Mouse (Mus musculus) G1E (cell line): ENCODE measurements at regions not wholly inside any gene's neighbourhood (a gene's known extent, or its start where the extent isn't known, plus 50 kb on each side); places are given as distances from the start of the nearest gene placed in this dataset.

ENCODE experiments used
- CTCF ChIP-seq: IDR thresholded peaks from 2 replicates; pipeline ENCODE4 v1.5.1; 2012; ENCODE audit warnings: low read depth, low read length, inconsistent platforms, mixed read lengths
- POLR2AphosphoS5 ChIP-seq: IDR thresholded peaks from 2 replicates; pipeline ENCODE4 v1.6.1; 2012; ENCODE audit warnings: low read depth, low read length, inconsistent platforms; ENCODE audit not compliant: insufficient replicate concordance
- TAL1 ChIP-seq: conservative IDR thresholded peaks from 2 replicates; pipeline ENCODE4 v1.6.1; 2012; ENCODE audit warnings: low read depth, low read length, inconsistent platforms, mixed read lengths

- TF ChIP-seq CTCF: no peak
- TF ChIP-seq POLR2AphosphoS5: no peak
- TF ChIP-seq TAL1: no peak
Measured at GRCm38 (mm10) chr1:76410813-76411212, 864.7 kb downstream of the Slc4a3 start.
